Comparison of ENCODE assay signal across 8 mouse cellular contexts in genomic region chr4:155869317-155870033, GRCm38 (mm10). TPM values are rescaled to one million over a fixed set of nuclear protein-coding genes. Genes with fewer than 3 reads are reported as not detected.
DNase-seq lines count a peak whose midpoint lies in the region; ATAC-seq lines count a peak whose summit lies in the region.

TSS of gene Cptp (minus strand) at chr4:155869440.
TSS of gene Ints11 (plus strand) at chr4:155869546.

- no peaks in the 10 kb centered on the region for H3K27me3 ChIP-seq in hindbrain, embryonic 16.5 days (replicated peaks; ENCODE audit: control insufficient read depth, insufficient read depth, low read length)

- WGBS in hindbrain, embryonic 16.5 days = under 1% methylated on average over 63 of the region's 63 CpGs
- under 1% methylated on average over 63 of the region's 63 CpGs for WGBS in macrophage (ENCODE audit: missing documents)

- peak; percentile 95 for DNase-seq in T-cell, adult 2 months (ENCODE audit: low spot score)
- peak; percentile 95 to 96 for DNase-seq in cerebellum, postnatal 36 days
- DNase-seq in gastrocnemius, adult 18-20 months (ENCODE audit: low spot score) = peak; percentile 96
- peak; percentile 96 to 97 for DNase-seq in left cerebral cortex, adult 18-20 months (ENCODE audit: low spot score in 2 of 2)
- DNase-seq in right cerebral cortex, adult 18-20 months = peak; percentile 97
- DNase-seq in urinary bladder, postnatal 10 days (ENCODE audit: low spot score) = peak; percentile 81

- H3K4me2 ChIP-seq in hindbrain, embryonic 16.5 days (ENCODE audit: low read length) = peak within 1 kb of the TSS; percentile 96

- H3K27ac ChIP-seq in hindbrain, embryonic 16.5 days (ENCODE audit: low read depth, low read length) = peak within 1 kb of the TSS; percentile 69
- H3K27ac ChIP-seq in macrophage = peak within 1 kb of the TSS; percentile 46

- peaks cover 25% of the 10 kb centered on the region for H3K36me3 ChIP-seq in hindbrain, embryonic 16.5 days (ENCODE audit: control insufficient read depth, insufficient read depth, low read length)
- H3K36me3 ChIP-seq in macrophage (ENCODE audit: inconsistent target) = peaks cover 35% of the 10 kb centered on the region

- H3K4me3 ChIP-seq in hindbrain, embryonic 16.5 days (ENCODE audit: low read length) = peak within 1 kb of the TSS; percentile 72
- H3K4me3 ChIP-seq in macrophage (ENCODE audit: inconsistent target) = peak within 1 kb of the TSS; percentile 100

- H3K9ac ChIP-seq in hindbrain, embryonic 16.5 days (ENCODE audit: low read depth, low read length) = peak within 1 kb of the TSS; percentile 86

- peaks cover 47% of the 10 kb centered on the region for H3K79me2 ChIP-seq in macrophage (ENCODE audit: inconsistent target)

- peak; percentile 97 for ATAC-seq in hindbrain, embryonic 16.5 days

- peaks cover 14% of the 10 kb centered on the region for H3K4me1 ChIP-seq in hindbrain, embryonic 16.5 days (ENCODE audit: control insufficient read depth, insufficient read depth, low read depth, low read length)

- no peaks in the 10 kb centered on the region for H3K9me3 ChIP-seq in hindbrain, embryonic 16.5 days (ENCODE audit: control insufficient read depth, low read length)

RNA-seq across cellular contexts. Expression of gene Cptp, which starts in this region (rescaled TPM):
- total RNA-seq in gastrocnemius, adult 18-20 months (2021) = 10 to 100 TPM; 13.0 to 16.2 TPM
- 30.2 and 31.7 TPM in 2 replicates for polyA plus RNA-seq in hindbrain, embryonic 16.5 days (2015; fragmentation: Nextera tagmentation; extraction: Ambion mirVana)
- total RNA-seq in left cerebral cortex, adult 18-20 months (2021) = 10 to 100 TPM; 23.1 to 33.8 TPM
- 10 to 100 TPM in 3 of 26 experiments, 1 to 10 TPM in 22, under 1 TPM in 1; 1.00 to 11.7 (median 4.3) TPM for total RNA-seq in macrophage (2018; cell fraction: chromatin; rRNA removed)
- total RNA-seq in macrophage (2018; cell fraction: cytosol; rRNA removed) = 10 to 100 TPM in 14 of 26 experiments, 1 to 10 TPM in 12; 4.4 to 14.1 (median 10.2) TPM
- total RNA-seq in macrophage (2018; cell fraction: nucleus; rRNA removed) = 10 to 100 TPM in 8 of 26 experiments, 1 to 10 TPM in 18; 2.6 to 13.2 (median 6.2) TPM
- 6.6 to 11.4 TPM (median 8.7 TPM) in 3 replicates for polyA plus RNA-seq in macrophage (2018)

RNA-seq across cellular contexts. Expression of gene Ints11, which starts in this region (rescaled TPM):
- total RNA-seq in gastrocnemius, adult 18-20 months (2021) = 10 to 100 TPM; 13.9 to 14.0 TPM
- polyA plus RNA-seq in hindbrain, embryonic 16.5 days (2015; fragmentation: Nextera tagmentation; extraction: Ambion mirVana) = 67.2 and 74.7 TPM in 2 replicates
- total RNA-seq in left cerebral cortex, adult 18-20 months (2021) = 10 to 100 TPM; 31.7 to 33.9 TPM
- 10 to 100 TPM in 19 of 26 experiments, 1 to 10 TPM in 7; 5.0 to 31.6 (median 16.3) TPM for total RNA-seq in macrophage (2018; cell fraction: chromatin; rRNA removed)
- total RNA-seq in macrophage (2018; cell fraction: cytosol; rRNA removed) = 10 to 100 TPM; 10.8 to 25.6 (median 18.1) TPM
- total RNA-seq in macrophage (2018; cell fraction: nucleus; rRNA removed) = 10 to 100 TPM in 18 of 26 experiments, 1 to 10 TPM in 8; 5.3 to 26.9 (median 14.3) TPM
- polyA plus RNA-seq in macrophage (2018) = 11.2 to 22.1 TPM (median 18.6 TPM) in 3 replicates

Comparison
In these comparisons a context has a peak if more than half of its experiments do, and no peak if none do; other contexts are left out.
1. Peak in every context shown above with its lines: DNase-seq, ATAC-seq, H3K4me3 ChIP-seq and H3K27ac ChIP-seq.